Mouse (Mus musculus): ENCODE data around the gene Atf2. TPM values are rescaled to one million over a fixed set of nuclear protein-coding genes. Genes with fewer than 3 reads are reported as not detected.
"Not testable (repeated sequence)": the region's sequence is repeated elsewhere in the genome, so short reads cannot be mapped to it uniquely, and the experiment has no call there.

The Atf2 gene
- total RNA-seq, 2 experiments from 2014 or later, result 35.4 to 38.9 TPM

GRCm38 (mm10) chr2:73891701-73892463, 557 bp downstream of the Atf2 start:
- peak in 1 of 2 experiments; percentile 34 for DNase-seq (ENCODE audit: low spot score in 2 of 2)

GRCm38 (mm10) chr2:73885997-73886396, 6.4 kb downstream of the Atf2 start:
- no peak for DNase-seq (ENCODE audit: low spot score in 2 of 2)

- DNase-seq (ENCODE audit: low spot score in 2 of 2), result no peak
Observed at GRCm38 (mm10) chr2:73877891-73878290, 14.5 kb downstream of the Atf2 start.

GRCm38 (mm10) chr2:73867764-73868487, 24.5 kb downstream of the Atf2 start:
- peak; percentile 12 to 23 for DNase-seq (ENCODE audit: low spot score in 2 of 2)

GRCm38 (mm10) chr2:73860046-73860624, 32.3 kb downstream of the Atf2 start:
- DNase-seq (ENCODE audit: low spot score in 2 of 2), result no peak

- DNase-seq (ENCODE audit: low spot score in 2 of 2), result no peak
Observed at GRCm38 (mm10) chr2:73857352-73857751, 35.1 kb downstream of the Atf2 start.

- DNase-seq (ENCODE audit: low spot score in 2 of 2), result no peak
Observed at GRCm38 (mm10) chr2:73856246-73856645, 36.2 kb downstream of the Atf2 start.

- no peak for DNase-seq (ENCODE audit: low spot score in 2 of 2)
Observed at GRCm38 (mm10) chr2:73834406-73835015, 57.9 kb downstream of the Atf2 start.

- DNase-seq (ENCODE audit: low spot score in 2 of 2), result no peak
Observed at GRCm38 (mm10) chr2:73833284-73833683, 59.2 kb downstream of the Atf2 start.

- no peak for DNase-seq (ENCODE audit: low spot score in 2 of 2)
Observed at GRCm38 (mm10) chr2:73818742-73819141, 73.7 kb downstream of the Atf2 start.

- DNase-seq (ENCODE audit: low spot score in 2 of 2), result no peak
Observed at GRCm38 (mm10) chr2:73807609-73808008, 84.8 kb downstream of the Atf2 start.

- not testable (repeated sequence) for DNase-seq (ENCODE audit: low spot score in 2 of 2)
Observed at GRCm38 (mm10) chr2:73800127-73800526, 92.3 kb downstream of the Atf2 start.

- no peak for DNase-seq (ENCODE audit: low spot score in 2 of 2)
Observed at GRCm38 (mm10) chr2:73798786-73799185, 93.7 kb downstream of the Atf2 start.

GRCm38 (mm10) chr2:73798136-73798535, 94.3 kb downstream of the Atf2 start:
- no peak for DNase-seq (ENCODE audit: low spot score in 2 of 2)

GRCm38 (mm10) chr2:73791846-73792630, 100.4 kb downstream of the Atf2 start:
- DNase-seq (ENCODE audit: low spot score in 2 of 2), result no peak

GRCm38 (mm10) chr2:73790332-73790731, 102.1 kb downstream of the Atf2 start:
- no peak for DNase-seq (ENCODE audit: low spot score in 2 of 2)

- no peak for DNase-seq (ENCODE audit: low spot score in 2 of 2)
Observed at GRCm38 (mm10) chr2:73788395-73788794, 104.0 kb downstream of the Atf2 start.

- DNase-seq (ENCODE audit: low spot score in 2 of 2), result no peak
Observed at GRCm38 (mm10) chr2:73782371-73782905, 110.0 kb downstream of the Atf2 start.

GRCm38 (mm10) chr2:73780321-73781010, 112.0 kb downstream of the Atf2 start:
- no peak for DNase-seq (ENCODE audit: low spot score in 2 of 2)

GRCm38 (mm10) chr2:73779796-73780195, 112.6 kb downstream of the Atf2 start:
- DNase-seq (ENCODE audit: low spot score in 2 of 2), result no peak
